Mouse (Mus musculus) Muller cell, postnatal 12 days (primary cell): ENCODE data around the gene Hvcn1.

ENCODE experiments used
- DNase-seq: peaks from one replicate; pipeline ENCODE4 v3.0.0-alpha.2; 2015; ENCODE audit errors: inconsistent ontology term

Gene Hvcn1

DNA sequence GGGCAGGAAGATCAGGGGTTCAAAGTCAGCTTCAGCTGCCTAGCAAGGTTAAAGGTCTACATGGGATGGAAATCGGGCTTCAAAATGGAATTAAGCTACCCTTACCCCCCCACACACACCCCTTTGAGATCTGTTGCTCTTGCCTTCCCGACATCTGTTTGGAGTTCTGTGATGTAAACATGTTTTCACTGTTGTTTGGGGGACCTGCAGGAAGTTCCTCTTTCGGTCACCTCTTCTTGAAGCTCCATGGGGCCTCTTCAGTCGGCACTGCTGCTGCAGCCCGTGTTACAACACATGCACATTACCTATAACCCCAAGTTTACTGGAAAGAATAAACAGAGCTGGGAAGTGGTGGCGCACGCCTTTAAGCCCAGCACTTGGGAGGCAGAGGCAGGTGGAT, 60.5 kb downstream of the Hvcn1 start:
- no peak for DNase-seq

DNA sequence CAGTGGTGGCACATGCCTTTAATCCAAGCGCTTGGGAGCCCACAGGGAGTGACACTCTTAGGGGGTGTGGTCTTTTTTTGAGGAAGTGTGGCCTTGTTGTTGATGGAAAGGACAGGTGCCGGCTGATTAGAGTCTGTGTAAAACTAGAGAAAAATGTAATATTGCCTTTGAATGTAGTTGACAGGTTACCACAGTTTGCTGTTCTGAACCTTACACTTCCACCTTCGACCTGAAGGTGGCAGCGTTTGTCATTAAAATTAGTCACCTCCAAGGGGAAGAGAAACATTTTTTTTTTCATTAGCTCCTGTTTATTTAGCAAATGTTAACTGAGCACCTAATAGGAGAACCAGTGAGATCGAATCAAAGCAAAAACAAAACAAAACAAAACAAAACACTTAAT, 61.3 kb downstream of the Hvcn1 start:
- DNase-seq: peak; percentile 25

DNA sequence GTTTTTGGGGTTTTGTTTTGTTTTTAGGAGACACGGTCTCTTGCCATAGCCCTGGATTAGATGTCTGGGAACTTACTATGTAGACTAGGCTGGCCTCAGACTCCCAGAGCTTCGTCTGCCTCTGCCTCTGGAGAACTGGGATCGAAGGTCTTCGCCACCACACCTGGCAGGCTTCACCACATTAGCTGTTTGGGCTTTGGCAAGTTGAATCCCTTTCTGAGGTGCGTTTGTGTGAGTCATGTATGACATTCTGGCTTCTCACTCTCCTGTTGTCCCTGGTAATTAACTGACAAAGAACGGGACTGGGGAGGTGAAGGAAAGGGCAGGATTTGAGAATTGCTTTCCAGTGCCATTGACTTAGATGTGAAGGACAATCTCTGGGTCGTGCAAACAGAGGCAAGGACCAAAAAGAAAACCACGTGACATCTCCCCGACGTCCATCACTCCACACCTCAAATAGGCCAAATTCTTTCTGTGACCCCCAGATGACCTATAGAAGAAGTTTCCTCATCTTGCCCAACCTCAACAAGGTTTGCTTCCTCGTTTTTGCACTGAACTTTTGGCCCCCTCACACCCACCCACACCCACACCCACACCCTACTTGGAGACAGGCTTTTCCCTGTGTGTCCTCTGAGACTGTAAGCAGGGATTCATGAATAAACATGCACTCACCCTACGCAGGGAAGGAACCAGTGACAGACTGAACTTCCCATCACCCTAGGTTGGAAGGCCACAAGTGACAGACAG, 62.4 kb downstream of the Hvcn1 start:
- DNase-seq: no peak

DNA sequence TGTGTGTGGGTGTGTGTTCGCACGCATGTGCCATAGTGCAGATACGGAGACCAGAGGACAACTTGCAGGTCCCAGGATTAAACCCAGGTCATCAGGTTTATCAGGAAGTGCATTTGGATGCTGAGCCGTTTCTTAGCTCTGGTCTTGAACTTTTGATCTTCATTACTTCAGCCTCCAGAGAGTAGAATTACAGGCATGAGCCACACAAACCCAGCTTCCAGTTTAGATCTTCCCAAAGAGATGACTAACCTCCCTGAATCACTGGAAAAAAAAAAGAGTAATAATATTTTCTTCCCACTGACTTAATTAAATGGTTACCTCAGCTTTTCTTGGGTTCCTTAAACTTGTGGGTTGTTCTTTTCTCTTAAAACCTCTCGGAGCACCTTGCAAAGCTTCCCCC, 66.2 kb downstream of the Hvcn1 start:
- no peak for DNase-seq

DNA sequence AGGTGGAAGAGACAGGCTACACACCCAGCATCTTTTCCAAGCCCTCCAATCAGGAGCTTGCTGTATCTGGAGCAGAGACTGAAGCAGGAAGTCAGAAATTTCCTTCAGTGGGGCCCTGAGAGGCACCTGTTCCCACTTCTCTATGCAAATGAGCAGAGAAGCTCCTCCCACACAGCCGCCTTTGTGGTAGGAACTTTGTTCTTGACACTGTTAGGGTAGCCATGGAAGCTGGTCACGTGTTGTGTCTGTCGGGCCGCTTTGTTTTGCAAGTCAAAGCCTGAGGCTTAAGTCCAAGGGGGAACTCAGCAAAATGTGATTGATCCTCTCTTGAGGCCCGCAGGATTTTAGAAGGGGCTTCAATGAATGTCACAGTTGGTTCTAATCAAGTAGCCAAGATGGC, 68.2 kb downstream of the Hvcn1 start:
- DNase-seq: no peak

DNA sequence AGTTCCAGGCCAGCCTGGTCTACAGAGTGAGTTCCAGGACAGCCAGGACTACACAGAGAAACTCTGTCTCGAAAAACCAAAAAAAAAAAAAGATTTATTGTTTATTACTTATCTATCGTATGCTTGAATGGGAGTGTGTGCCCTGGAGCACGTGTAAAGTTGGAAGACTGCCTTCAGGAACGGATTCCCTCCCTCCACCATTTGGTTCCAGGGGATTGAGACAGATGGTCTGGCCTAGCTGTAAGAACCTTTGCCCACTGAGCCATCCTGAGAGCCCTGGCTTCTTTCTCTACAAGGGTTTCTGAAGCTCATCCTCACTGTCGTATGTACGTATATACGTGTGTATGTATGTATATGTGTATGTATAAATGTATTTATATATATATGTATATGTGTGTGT, 72.3 kb downstream of the Hvcn1 start:
- no peak for DNase-seq

DNA sequence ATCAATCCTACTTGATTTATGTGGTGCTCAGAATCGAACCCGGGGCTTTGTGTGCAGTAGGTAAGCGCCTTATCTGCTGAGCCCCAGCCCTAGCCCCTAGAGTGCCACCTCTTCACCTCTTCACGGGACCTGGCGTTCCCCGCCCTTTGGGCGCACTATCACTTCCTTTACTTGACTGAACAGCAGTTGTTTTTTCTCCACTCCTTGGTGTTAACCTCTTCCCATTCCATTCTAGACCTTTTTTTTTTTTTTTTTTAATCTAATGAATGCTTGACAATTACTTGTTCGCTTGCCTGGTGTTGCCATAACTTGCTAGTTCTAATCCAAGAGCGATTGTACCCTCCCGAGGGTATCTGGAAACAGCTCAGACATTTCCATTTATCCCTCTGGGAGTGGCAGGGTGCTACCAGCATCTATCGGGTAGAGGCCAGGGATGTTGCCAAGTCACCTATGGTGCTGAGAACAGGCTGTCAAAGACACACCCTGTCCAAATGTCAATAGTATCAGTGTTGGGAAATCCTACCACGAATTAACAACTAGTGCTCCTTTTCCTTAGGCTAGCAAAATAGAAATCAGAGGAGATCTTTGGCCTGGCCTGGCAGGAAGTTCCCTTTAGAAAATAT, 73.3 kb downstream of the Hvcn1 start:
- DNase-seq: no peak

DNA sequence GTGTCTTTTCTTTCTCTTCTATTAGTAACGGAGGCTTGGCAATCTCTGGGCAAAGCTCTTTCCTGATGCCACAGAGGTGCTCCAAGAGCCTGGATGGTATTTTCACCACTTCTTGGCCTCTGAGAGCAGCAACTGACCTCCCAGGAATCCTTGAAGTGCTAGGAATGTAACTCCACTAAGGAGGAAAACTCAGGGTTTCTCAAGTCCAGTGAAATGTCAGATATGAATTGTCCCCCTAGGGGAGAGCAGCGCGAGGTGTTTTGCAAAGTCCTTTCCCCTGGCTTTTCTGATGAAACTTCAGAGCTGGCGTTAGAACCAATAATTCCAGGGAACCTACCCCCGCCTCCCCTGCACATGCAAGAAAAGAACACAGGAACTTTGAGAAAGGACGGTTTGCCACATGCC, 73.8 kb downstream of the Hvcn1 start:
- DNase-seq: peak; percentile 37

DNA sequence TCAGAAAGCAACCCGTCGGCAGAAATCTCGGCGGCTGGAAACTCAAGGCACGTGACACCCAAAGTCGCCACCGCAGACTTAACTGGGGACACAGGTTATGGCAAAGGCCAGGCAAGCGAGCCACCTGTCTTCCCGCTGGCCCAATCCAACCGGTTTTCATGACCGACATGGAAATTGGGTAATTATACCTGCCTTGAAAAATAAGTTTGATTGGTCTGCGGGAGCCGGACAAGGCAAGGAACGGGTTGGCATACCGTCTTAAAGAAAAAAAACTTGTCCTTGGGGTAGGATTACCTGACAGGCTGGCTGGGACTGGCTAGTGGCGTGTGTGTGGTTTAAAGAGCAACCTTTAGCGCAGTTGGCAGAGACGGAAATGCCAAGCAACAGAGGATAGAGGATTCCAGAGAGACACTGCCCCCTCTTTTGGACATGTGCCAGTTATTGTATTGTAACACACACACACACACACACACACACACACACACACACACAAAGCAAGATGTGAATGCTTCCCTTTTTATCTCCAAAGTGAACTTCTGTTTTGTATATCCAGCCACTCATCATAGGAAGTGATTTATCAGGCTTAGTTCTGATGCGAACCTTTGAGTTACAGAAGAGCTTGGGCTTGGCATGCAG, 74.3 kb downstream of the Hvcn1 start:
- DNase-seq: peak; percentile 54

DNA sequence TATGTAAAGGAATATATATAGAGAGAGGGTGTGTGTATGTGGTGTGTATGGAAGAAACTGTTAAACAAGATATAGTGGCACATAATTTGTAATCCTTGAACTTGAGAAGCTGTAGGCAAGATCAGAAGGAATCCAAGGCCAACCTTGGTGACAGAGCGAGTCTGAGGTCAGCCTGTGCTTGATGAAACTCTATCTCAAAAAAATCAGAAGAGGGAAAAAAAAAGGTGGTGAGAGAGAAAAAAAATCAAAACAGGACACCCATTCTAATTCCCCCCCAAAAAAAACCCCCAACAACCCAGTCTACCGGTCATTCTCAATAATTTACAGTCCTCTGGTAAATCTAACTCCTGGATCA, 77.2 kb downstream of the Hvcn1 start:
- no peak for DNase-seq

DNA sequence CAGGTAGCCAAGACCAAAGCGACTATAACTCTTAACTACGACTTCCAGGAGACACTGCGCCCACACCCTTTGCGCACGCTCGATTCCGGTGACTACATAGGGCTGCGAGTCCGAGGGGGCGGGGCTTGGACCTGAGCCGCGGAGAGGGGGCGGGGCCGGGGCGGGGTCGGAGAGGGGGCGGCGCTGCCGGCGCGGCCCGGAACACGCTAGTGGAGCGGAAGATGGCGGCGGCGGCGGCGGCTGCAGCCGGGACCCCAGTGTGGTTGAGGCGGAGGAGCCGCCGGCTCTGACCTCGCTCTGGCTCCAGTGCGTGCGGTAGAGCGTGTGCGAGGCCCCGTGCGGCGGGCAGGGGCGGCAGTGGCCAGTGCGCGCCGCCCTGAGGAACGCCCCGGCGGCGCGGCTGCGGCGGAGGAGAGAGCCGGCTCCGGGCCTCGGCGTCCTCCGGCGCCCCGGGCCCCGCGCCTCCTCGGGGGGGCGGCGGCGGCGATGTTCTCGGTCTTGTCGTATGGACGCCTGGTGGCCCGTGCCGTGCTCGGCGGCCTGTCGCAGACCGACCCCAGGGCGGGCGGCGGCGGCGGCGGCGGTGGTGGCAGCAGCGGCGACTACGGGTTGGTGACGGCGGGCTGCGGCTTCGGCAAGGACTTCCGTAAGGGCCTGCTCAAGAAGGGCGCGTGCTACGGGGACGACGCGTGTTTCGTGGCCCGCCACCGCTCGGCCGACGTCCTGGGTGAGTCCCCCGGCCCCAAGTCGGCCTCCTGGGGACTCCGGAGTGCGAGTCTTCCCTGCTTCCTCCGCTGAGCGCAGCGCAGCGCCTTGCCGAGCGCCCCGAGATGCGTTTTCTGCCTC, 77.8 kb downstream of the Hvcn1 start, which contains the start of gene Pptc7:
Gene Pptc7, plus strand, starts transcription at position 183 of the 846 bp plus-strand sequence.
- DNase-seq: peak; percentile 94

DNA sequence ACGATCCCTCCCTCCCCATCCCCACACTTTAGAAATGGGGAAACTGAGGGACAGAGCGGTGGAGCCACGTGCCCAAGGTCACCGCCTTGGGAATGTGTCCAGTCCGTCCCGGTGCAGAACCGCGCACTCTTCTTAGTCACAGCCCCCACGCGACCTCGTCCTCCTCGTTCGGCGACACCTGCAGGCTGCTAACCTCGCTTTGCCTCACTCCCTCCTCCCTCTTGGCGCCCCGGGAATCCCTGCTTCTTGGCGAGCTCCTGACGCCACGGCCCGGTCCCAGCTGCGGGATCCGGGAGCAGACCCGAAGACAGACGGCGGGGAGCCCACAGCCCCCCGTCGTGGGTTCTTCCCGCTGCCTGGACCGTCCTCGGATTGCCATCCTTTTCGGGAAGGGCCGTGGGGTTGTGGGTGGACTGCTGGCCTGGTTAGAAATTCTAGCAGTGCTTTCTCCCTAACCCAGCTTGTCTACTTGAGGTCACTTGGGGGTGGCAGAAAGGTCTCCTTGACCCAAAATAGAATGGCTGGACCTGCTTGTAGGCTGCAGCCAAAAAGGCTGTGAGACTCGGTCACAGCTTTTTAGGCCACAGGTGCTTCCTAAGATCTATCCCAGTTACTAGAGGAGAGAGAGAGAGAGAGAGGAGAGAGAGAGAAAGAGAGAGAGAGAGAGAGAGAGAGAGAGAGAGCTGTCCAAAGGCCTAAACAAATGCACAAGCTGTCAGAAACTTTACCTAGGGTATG, 78.6 kb downstream of the Hvcn1 start:
- peak; percentile 64 for DNase-seq

DNA sequence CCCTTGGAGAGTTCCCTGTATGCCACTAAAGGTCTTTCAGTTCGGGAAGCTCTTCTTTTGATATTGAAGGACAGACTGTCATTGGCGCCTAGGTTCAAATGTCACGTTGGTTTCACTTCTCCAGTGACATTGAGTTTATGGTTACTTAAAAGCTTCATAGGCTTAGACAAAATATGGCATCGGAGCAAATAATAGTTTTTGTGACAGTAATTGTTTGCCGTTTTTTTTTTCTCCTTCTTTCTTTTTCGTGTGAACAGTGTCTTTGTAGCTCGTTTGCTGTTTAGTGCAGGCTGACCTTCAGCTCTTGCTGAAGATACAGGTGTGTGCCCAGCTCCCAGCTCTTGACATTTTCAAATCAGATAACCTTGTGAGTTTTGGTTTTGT, 79.2 kb downstream of the Hvcn1 start:
- no peak for DNase-seq

DNA sequence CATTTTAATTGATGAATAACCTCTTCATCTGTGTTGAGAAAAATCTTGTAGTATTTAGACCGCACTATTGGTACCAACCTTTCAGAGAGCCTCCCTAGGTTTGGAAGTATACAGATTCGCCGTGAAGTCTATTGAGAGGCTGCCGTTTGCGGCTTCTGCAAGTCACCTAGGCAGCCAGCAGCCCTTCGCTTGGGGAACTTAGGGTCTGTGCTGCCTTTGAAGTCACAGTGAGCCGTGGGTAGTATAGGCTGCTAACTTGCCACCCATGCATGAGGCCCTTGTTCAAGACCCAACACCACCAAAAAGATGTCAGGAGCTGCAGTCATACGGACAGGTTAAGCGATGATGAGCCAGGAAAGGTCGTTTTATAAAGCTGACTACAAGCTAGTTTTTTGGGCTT, 79.6 kb downstream of the Hvcn1 start:
- no peak for DNase-seq

DNA sequence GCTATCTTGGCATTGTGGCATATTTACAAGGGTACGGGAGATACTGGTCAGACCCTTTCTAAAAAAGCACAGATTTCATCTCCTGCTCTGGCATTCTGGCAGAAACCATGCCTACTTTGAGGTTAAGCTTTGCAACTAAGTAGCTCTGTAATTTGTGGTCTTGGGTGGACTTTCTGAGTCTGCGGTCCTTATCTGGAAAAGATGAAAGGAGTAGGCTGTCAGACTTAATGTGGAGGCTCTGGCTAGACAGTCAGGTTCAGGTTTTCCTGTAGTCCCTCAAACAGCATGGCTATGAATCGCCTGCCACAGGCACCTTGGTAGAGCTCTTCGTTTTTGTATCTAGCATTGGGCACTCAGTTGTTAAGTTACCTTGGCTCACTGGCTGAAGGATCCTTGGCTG, 80.4 kb downstream of the Hvcn1 start:
- no peak for DNase-seq

DNA sequence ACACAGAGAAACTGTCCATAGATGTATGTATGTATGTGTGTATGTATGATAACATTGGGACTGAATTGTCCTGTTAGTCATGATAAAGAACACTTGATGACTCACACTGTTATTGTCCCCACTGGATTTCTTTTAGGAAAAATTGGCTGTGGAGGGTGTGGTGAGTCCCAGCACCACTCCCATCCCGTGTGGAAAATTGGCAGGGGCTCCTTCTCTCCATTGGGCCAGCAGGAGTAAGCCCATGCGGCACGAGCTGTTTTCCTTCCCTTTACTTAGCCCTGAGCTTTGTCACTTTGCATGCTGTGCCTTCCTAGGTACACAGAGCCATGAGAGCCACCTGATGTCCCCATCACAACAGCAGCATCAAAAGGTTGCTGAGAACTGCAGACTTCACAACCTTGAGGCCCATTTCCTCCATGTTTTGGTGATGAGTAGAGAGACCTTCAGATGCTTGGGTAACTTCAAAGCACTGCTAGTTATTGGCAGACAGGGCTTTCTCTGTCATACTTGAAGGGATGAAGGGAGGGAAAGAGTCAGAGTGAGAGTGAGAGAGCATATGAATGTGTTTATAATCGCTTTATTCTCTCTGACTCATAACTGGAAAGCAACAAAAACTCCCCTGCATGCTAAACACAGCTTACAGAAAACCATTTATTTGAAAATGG, 81.7 kb downstream of the Hvcn1 start:
- no peak for DNase-seq

DNA sequence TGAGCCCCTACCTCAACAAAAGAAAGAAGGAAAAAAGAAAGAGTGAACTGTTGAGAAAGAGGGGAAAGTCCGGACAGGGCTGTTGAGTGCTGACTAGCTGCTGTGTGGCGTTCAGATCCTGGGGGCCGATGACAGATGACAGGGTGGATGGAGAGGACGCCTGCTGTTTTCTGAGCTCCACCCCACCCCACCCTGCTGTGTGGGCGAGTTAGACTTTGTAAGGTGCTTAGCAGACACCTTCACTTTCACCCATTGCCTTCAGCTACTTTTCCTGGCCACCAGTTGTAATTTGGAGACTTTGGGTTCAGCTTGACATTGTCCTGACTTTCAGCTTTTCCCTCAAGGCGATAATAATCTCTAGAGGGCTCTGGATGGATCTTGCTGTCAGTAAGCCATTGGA, 84.5 kb downstream of the Hvcn1 start:
- no peak for DNase-seq
